Mouse (Mus musculus) cerebellum, adult 2 months (tissue): Measurements from ENCODE around the gene Arhgap30.

Experiments
- CTCF ChIP-seq: fragments of 200-500 bp; IDR thresholded peaks from 2 replicates; pipeline ENCODE4 v1.5.1; 2011; ENCODE audit warnings: low read depth, mild to moderate bottlenecking, control low read depth, low read length, moderate library complexity, borderline replicate concordance; ENCODE audit not compliant: insufficient read depth
- POLR2A ChIP-seq: fragments of 200-500 bp; IDR thresholded peaks from 2 replicates; pipeline ENCODE4 v1.6.1; 2011; ENCODE audit warnings: low read length, control low read depth, borderline replicate concordance; ENCODE audit not compliant: insufficient read depth

GRCm38 (mm10) chr1:171373946-171374345, 14.8 kb upstream of the Arhgap30 start:
- no peak for TF ChIP-seq CTCF
- TF ChIP-seq POLR2A: no peak
